Mouse (Mus musculus) heart, adult 2 months (tissue): Measurements from ENCODE around the gene Ube4b. TPM values are rescaled to one million over a fixed set of nuclear protein-coding genes. Genes with fewer than 3 reads are reported as not detected.

Source experiments
- DNase-seq, 2 experiments: peaks; one replicate each; pipeline ENCODE4 v3.0.0; 2021
- H3K27ac ChIP-seq: fragments of 200-600 bp; 2 replicates; pipeline ENCODE4 v1.8.1; 2022
- H3K27me3 ChIP-seq: fragments of 200-500 bp; 2 replicates; pipeline ENCODE4 v1.6.1; 2012; ENCODE audit warnings: mild to moderate bottlenecking, low read length, inconsistent platforms, mixed read lengths; ENCODE audit not compliant: control insufficient read depth, insufficient read depth
- H3K36me3 ChIP-seq: fragments of 200-500 bp; 2 replicates; pipeline ENCODE4 v1.6.1; 2012; ENCODE audit warnings: low read length, inconsistent platforms; ENCODE audit not compliant: control insufficient read depth, insufficient read depth
- H3K4me1 ChIP-seq: fragments of 200-500 bp; 2 replicates; pipeline ENCODE4 v1.6.1; 2011; ENCODE audit warnings: low read length; ENCODE audit not compliant: control insufficient read depth, insufficient read depth
- H3K4me3 ChIP-seq: fragments of 200-600 bp; 2 replicates; pipeline ENCODE4 v1.8.1; 2022
- H3K79me2 ChIP-seq: fragments of 200-500 bp; replicated peaks from 2 replicates; pipeline ENCODE4 v1.6.1; 2012; ENCODE audit warnings: mild to moderate bottlenecking, inconsistent platforms, low read length, moderate library complexity, mixed read lengths; ENCODE audit not compliant: control insufficient read depth, insufficient read depth
- H3K9ac ChIP-seq: fragments of 200-500 bp; 2 replicates; pipeline ENCODE4 v1.6.1; 2012; ENCODE audit warnings: low read depth, mild to moderate bottlenecking, control low read depth, inconsistent platforms, low read length, mixed read lengths
- CTCF ChIP-seq: fragments of 200-600 bp; IDR thresholded peaks from 2 replicates; pipeline ENCODE4 v1.8.1; 2022; ENCODE audit warnings: antibody characterized with exemption, mild to moderate bottlenecking, moderate library complexity
- EP300 ChIP-seq: fragments of 200-500 bp; IDR thresholded peaks from 2 replicates; pipeline ENCODE4 v1.6.1; 2011; ENCODE audit warnings: low read depth, low read length, control low read depth; ENCODE audit not compliant: insufficient read depth
- POLR2A ChIP-seq: fragments of 200-500 bp; IDR thresholded peaks from 2 replicates; pipeline ENCODE4 v1.6.1; 2011; ENCODE audit warnings: mild to moderate bottlenecking, low read depth, low read length, control low read depth; ENCODE audit not compliant: insufficient read depth
- WGBS: fragments of 180-500 bp; shearing (Covaris S2); methylation state at CpG from one replicate; pipeline ENCODE4 v1.1.7; 2018; 5-methylcytosine and 5-hydroxymethylcytosine counted together
- intact Hi-C: fragments of 180-260 bp; cut with DNase I; formaldehyde crosslinking; loops from one replicate; pipeline ENCODE4 v1.15.1; 2025
- polyA plus RNA-seq: library from polyadenylated mRNA; depleted of rRNA; stranded (reverse); fragments of >200 nt; gene quantifications from 2 replicates; pipeline ENCODE4 v1.2.3, GENCODE M21; 2012
- total RNA-seq, 2 experiments: library from RNA; stranded (reverse); gene quantifications; 2 replicates each; pipeline ENCODE4 v1.2.3; 2021

Ube4b gene
- total and polyA plus RNA-seq, 3 experiments, result 39.6 to 41.6 (median 40.2) TPM

DNA sequence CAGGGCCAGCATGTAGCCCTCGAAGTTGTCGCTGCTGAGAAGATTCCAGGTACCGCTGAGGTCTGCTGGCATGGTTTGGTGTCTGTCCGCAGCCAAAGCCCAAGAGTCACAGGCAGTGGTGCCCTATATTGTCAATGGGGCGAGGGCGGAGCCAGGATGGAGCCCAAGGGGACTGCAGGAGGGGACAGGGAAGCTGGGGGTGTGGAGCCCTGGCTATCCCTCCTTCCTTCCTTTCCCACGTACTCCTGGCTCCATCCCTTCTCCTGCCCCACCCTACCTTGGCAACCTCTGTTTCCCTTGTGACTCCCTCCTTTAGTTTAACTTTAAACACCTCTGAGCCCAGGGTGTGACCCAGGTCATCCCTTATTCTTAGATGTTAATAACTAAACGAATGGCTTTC, 28.3 kb upstream of the Ube4b start, which contains the start of gene Rbp7:
TSS of gene Rbp7 (minus strand) at position 100 of the 400 bp plus-strand sequence.
- Histone ChIP-seq H3K4me3 (peak within 1 kb of the TSS; percentile 22), H3K27ac (peak within 1 kb of the TSS; percentile 73), H3K27me3 (no peaks in the 10 kb centered on the region), H3K79me2 (no peaks in the 10 kb centered on the region), H3K36me3 (peaks cover 3% of the 10 kb centered on the region; the same call in 1 of the 2 replicates), H3K4me1 (peaks cover 14% of the 10 kb centered on the region), H3K9ac (peak within 1 kb of the TSS; percentile 6)
- intact Hi-C loops, result loop anchor here (2.0 to 5.0 kb wide), 3 partner anchors 32 to 88 kb away; partner anchors contain the start of genes Ctnnbip1, Lzic and Nmnat1
- no peak for TF ChIP-seq CTCF
- peak; percentile 60 for TF ChIP-seq EP300
- peak; percentile 67; the same call in 1 of the 2 replicates for TF ChIP-seq POLR2A
- 29% methylated on average over 8 of the region's 8 CpGs for WGBS
- peak; percentile 52 to 61 for DNase-seq

DNA sequence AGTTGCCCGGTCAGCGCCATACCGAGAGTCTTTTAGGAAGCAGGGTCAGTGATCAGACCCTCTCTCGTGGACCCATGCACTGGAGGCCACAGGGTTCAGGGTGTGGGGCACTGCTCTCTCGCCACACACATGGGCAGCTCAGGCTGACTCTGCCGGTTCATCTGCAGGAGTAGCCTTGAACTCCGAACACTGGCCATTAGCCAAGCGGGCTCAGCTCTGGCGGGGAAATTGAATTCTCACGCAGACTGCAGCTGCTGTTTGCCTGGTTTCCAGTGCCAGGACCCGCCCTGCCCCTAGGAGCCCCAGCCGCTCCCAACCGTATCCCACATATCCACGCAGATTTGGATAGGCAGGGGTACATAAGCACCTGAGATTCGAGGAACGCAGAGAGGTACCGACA, 27.7 kb upstream of the Ube4b start:
- TF ChIP-seq CTCF, result no peak
- TF ChIP-seq POLR2A, result no peak
- no peak for TF ChIP-seq EP300
- 59% methylated on average over 17 of the region's 17 CpGs for WGBS
- DNase-seq, result peak in 1 of 2 experiments; percentile 18
- Histone ChIP-seq H3K79me2 (no peaks in the 10 kb centered on the region), H3K4me1 (peaks cover 14% of the 10 kb centered on the region), H3K36me3 (peaks cover 3% of the 10 kb centered on the region; the same call in 1 of the 2 replicates), H3K27ac (peak overlapping the region; percentile 73), H3K9ac (peak overlapping the region; percentile 6), H3K4me3 (peak overlapping the region; percentile 22), H3K27me3 (no peaks in the 10 kb centered on the region)
- intact Hi-C loops, result loop anchor here (2.0 to 5.0 kb wide), 3 partner anchors 33 to 89 kb away; partner anchors contain the start of genes Ctnnbip1, Lzic and Nmnat1

DNA sequence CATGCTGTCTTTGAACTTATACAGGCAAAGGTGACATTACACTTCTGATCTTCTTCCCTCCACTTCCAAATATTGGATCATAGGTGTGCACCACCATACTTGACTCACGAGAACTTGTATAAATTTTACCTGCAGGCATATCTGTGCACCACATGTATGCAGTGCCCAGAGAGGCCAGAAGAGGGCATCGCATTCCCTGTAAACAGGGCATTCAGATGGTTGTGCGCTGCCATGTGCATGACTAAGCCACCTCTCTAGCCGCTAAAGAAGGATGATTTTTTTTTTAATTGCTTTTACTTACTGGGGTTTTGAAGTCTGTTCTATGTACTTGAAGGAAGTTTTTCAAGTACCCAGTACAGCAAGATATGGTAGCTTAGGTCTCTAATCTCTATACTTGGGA, 27.1 kb upstream of the Ube4b start:
- H3K9ac ChIP-seq, result no peak overlapping the region
- TF ChIP-seq CTCF (peak; percentile 82), EP300 (peak; percentile 45; the same call in 1 of the 2 replicates), POLR2A (no peak)
- DNase-seq, result peak; percentile 24 to 62
- peaks cover 3% of the 10 kb centered on the region; the same call in 1 of the 2 replicates for H3K36me3 ChIP-seq
- intact Hi-C loops, result loop anchor here (2.0 to 5.0 kb wide), 3 partner anchors 34 to 89 kb away; partner anchors contain the start of genes Ctnnbip1, Lzic and Nmnat1
- H3K4me3 ChIP-seq, result peak overlapping the region; percentile 22; the same call in 1 of the 2 replicates
- no peak overlapping the region; the same call in 1 of the 2 replicates for H3K27ac ChIP-seq
- 74% methylated on average over 4 of the region's 4 CpGs for WGBS
- no peaks in the 10 kb centered on the region for H3K79me2 ChIP-seq
- no peaks in the 10 kb centered on the region for H3K27me3 ChIP-seq
- H3K4me1 ChIP-seq, result peaks cover 14% of the 10 kb centered on the region

DNA sequence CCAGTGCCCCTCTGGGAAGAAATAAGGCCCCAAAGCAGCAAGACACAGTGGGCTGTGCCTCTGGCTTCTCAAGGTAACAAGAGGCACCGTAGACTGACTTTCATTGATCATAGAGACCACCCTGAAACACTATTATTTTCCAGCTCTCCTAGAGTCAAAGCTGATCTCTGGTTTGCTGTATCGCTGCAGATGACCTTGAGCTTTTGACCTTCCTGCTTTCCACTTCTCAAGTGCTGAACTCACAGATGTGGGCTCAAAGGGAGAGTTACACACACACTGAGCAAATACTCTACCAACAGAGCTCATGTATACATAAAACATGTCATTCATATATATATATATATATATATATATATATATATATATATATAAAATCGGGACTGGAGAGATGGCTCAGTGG, 24.1 kb upstream of the Ube4b start:
- no peak overlapping the region for H3K27ac ChIP-seq
- no peak overlapping the region for H3K4me3 ChIP-seq
- no peaks in the 10 kb centered on the region for H3K79me2 ChIP-seq
- H3K27me3 ChIP-seq, result no peaks in the 10 kb centered on the region
- intact Hi-C loops, result loop anchor here (5.0 kb wide), 1 partner anchor 37 kb away; the partner anchor contains the start of genes Lzic and Nmnat1
- DNase-seq, result no peak
- TF ChIP-seq EP300 (no peak), CTCF (no peak), POLR2A (no peak)
- WGBS, result 83% methylated on average over 3 of the region's 3 CpGs
- no peak overlapping the region for H3K9ac ChIP-seq
- H3K36me3 ChIP-seq, result no peaks in the 10 kb centered on the region
- H3K4me1 ChIP-seq, result peaks cover 4% of the 10 kb centered on the region

DNA sequence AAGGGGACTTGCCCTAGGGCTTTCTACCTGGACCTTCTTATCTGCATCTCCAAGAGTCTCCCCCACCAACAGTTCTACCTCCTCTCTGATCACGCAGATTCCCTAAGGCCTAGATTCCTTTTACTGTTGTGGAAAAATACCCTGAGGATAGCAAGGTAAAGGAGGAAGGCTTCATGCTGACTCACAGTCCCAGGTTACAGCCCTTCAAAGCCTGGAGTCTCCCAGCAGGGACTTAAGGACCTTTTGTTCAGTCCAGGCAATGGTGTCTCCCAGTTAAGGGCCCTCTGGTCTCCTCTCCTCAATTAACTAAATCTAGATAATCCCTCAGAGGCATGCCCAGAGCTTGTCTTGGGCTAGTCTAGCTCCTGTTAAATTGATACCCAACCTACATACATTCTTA, 19.8 kb upstream of the Ube4b start:
- Histone ChIP-seq H3K79me2 (no peaks in the 10 kb centered on the region), H3K9ac (no peak overlapping the region), H3K4me1 (peaks cover 5% of the 10 kb centered on the region), H3K27me3 (no peaks in the 10 kb centered on the region), H3K27ac (no peak overlapping the region), H3K4me3 (no peak overlapping the region), H3K36me3 (no peaks in the 10 kb centered on the region)
- intact Hi-C loops, result loop anchor here (10.0 kb wide), 1 partner anchor 302 kb away; no protein-coding TSS in a partner anchor
- DNase-seq, result no peak
- TF ChIP-seq POLR2A (no peak), EP300 (no peak), CTCF (no peak)
- 77% methylated on average over 1 of the region's 1 CpGs for WGBS

DNA sequence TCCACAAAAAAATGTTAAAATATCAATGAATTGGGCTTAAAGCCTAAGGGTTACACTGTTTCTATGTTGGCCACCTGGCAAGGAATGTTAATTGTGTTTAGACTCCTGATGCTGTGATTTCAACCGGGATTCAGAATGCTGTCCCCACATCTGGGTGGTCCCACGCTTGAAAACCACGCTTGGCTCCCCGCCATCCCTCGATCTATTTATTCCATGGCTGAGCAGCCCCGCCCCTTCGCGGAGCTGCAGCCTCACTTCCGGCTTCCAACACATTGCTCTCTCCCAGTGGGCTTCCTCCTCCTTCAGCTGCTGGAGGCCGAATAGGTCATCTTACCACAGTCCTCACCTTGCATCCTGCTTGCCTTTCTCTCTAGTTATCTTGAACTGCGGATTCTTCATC, 19.3 kb upstream of the Ube4b start:
- Histone ChIP-seq H3K27me3 (no peaks in the 10 kb centered on the region), H3K79me2 (no peaks in the 10 kb centered on the region), H3K4me1 (peaks cover 5% of the 10 kb centered on the region), H3K4me3 (peak overlapping the region; percentile 38), H3K36me3 (no peaks in the 10 kb centered on the region), H3K9ac (no peak overlapping the region), H3K27ac (peak overlapping the region; percentile 79)
- 8% methylated on average over 11 of the region's 11 CpGs for WGBS
- intact Hi-C loops, result loop anchor here (2.0 to 10.0 kb wide), 2 partner anchors 73 to 301 kb away; no protein-coding TSS in a partner anchor
- no peak for TF ChIP-seq CTCF
- TF ChIP-seq EP300, result no peak
- TF ChIP-seq POLR2A, result no peak
- peak; percentile 47 to 57 for DNase-seq
